Comparison of ENCODE assay signal across 8 mouse cellular contexts in genomic region chr3:67463450-67464372, GRCm38 (mm10). TPM values are rescaled to one million over a fixed set of nuclear protein-coding genes. Genes with fewer than 3 reads are reported as not detected.
A peak's percentile ranks its signal among the peaks of the same experiment; 100 is the strongest.
DNase-seq lines count a peak whose midpoint lies in the region; ATAC-seq lines count a peak whose summit lies in the region.

Gene Lxn, minus strand, starts transcription at chr3:67463926.

- ATAC-seq in inflammation-experienced regulatory T-cells, adult 6 months: peak; percentile 71
- peak; percentile 97 for ATAC-seq in megakaryocyte, adult 5-6 weeks (ENCODE audit: poor library complexity, severe bottlenecking)

- peak; percentile 74 to 93 for DNase-seq in adrenal gland, adult (ENCODE audit: inconsistent age in 2 of 2, low spot score in 1 of 2)
- DNase-seq in embryo, embryonic 11 days: peak; percentile 80
- peak; percentile 52 for DNase-seq in gastrocnemius, postnatal 25 days
- peak; percentile 46 to 57 for DNase-seq in left cerebral cortex, adult 8-10 months (ENCODE audit: low spot score in 2 of 2)
- DNase-seq in right cerebral cortex, postnatal 10 days (ENCODE audit: low spot score in 2 of 2): peak; percentile 74 to 75
- DNase-seq in urinary bladder, postnatal 14 days (ENCODE audit: low spot score): peak; percentile 79

RNA-seq across cellular contexts. Expression of gene Lxn, which starts in this region (rescaled TPM):
- 1 to 10 TPM; 1.7 to 2.6 TPM for total RNA-seq in gastrocnemius, postnatal 25 days (2021)
- 100 to 1,000 TPM in 1 of 3 experiments, 10 to 100 TPM in 2; 63.2 to 167 (median 73.1) TPM for polyA plus RNA-seq in inflammation-experienced regulatory T-cells, adult 6 months (2017; shearing (Covaris generic))
- total RNA-seq in left cerebral cortex, adult 8-10 months (2022): 10 to 100 TPM; 35.1 to 45.9 (median 40.3) TPM
- total RNA-seq in megakaryocyte, adult 5-6 weeks (2015): 43.4 and 52.6 TPM in 2 replicates
- 13.5 and 20.9 TPM in 2 replicates for total RNA-seq in megakaryocyte, adult 5-6 weeks (2017)

Comparison
In these comparisons a context has a peak if more than half of its experiments do, and no peak if none do; other contexts are left out.
1. Peak in every context shown above with its lines: DNase-seq and ATAC-seq.
2. RNA of gene Lxn (total RNA-seq): 13.5 to 52.6 TPM in megakaryocyte, adult 5-6 weeks and 35.1 to 45.9 TPM in left cerebral cortex, adult 8-10 months; 1.7 to 2.6 TPM in gastrocnemius, postnatal 25 days; every median in the first group is over 4 times any median in the second.